ENCODE assay signal across 14 mouse cellular contexts in genomic region chr1:71579526-71579925, GRCm38 (mm10). TPM values are rescaled to one million over a fixed set of nuclear protein-coding genes. Genes with fewer than 3 reads are reported as not detected.
DNase-seq lines count a peak whose midpoint lies in the region; ATAC-seq and TF ChIP-seq lines count a peak whose summit lies in the region.
"Had no signal": no experiment of that assay in that cellular context is flagged by ENCODE, and none has a peak within 500 bp of the region (broad histone marks: within the 10 kb centered on the region; RNA-seq: fewer than 3 reads in every experiment).

No protein-coding gene starts in this region.

- peaks cover 13% of the 10 kb centered on the region; the same call in 1 of the 2 replicates for H3K36me3 ChIP-seq in liver, adult 2 months (ENCODE audit: control insufficient read depth, insufficient read depth, low read length)
- H3K36me3 ChIP-seq in midbrain, embryonic 13.5 days, result peaks cover 39% of the 10 kb centered on the region

- peak; percentile 5 for DNase-seq in gastrocnemius, adult 18-20 months (ENCODE audit: low spot score)
- no peak for DNase-seq in gastrocnemius, postnatal 4 days (ENCODE audit: low spot score in 2 of 2)
- peak; percentile 93 for DNase-seq in liver, adult 2 months (ENCODE audit: extremely low read depth, low read depth, low spot score)
- DNase-seq in liver, result no peak
- peak; percentile 31 for DNase-seq in brain, adult 2 months (ENCODE audit: low read depth, low spot score)
- DNase-seq in lung, postnatal 25 days (ENCODE audit: low spot score), result peak; percentile 61
- no peak for DNase-seq in left cerebral cortex, postnatal 36 days (ENCODE audit: low spot score in 2 of 2)
- DNase-seq: cerebellum, postnatal 14 days; gastrocnemius, postnatal 10 days; right cerebral cortex, postnatal 25 days; thymus, postnatal 25 days had no signal

- TF ChIP-seq POLR2A in liver, adult 2 months (IDR thresholded peaks at IDR 0.05; ENCODE audit: extremely low read depth, insufficient read depth, low read length), result no peak

- no peaks in the 10 kb centered on the region for H3K27me3 ChIP-seq in liver, adult 2 months (ENCODE audit: control insufficient read depth, insufficient read depth, low read length)
- H3K27me3 ChIP-seq in midbrain, embryonic 13.5 days, result no peaks in the 10 kb centered on the region

- no peak overlapping the region for H3K4me2 ChIP-seq in midbrain, embryonic 13.5 days (replicated peaks)

- TF ChIP-seq CTCF in liver, adult 2 months (IDR thresholded peaks at IDR 0.05; ENCODE audit: low read depth, low read length), result no peak

- peak overlapping the region; percentile 9 for H3K27ac ChIP-seq in liver, adult 2 months (replicated peaks; ENCODE audit: insufficient read depth, low read depth, low read length)
- H3K27ac ChIP-seq in midbrain, embryonic 13.5 days, result no peak overlapping the region
- H3K27ac ChIP-seq: forebrain, embryonic 10.5 days; hindbrain, postnatal 0 days had no signal

- H3K79me2 ChIP-seq in liver, adult 2 months (ENCODE audit: control insufficient read depth, insufficient read depth, low read length), result no peaks in the 10 kb centered on the region

- 0 out of 2 replicates have a peak, but pooled peaks cover 2% of the 10 kb centered on the region for H3K4me1 ChIP-seq in liver, adult 2 months (ENCODE audit: control insufficient read depth, insufficient read depth, low read length)
- no peaks in the 10 kb centered on the region for H3K4me1 ChIP-seq in midbrain, embryonic 13.5 days (replicated peaks)
- H3K4me1 ChIP-seq: forebrain, embryonic 10.5 days had no signal

- intact Hi-C loops in left cerebral cortex, postnatal 36 days (cut with DNase I), result no loop called here

- WGBS in liver, adult 2 months, result 24% methylated on average over 4 of the region's 4 CpGs
- 92% methylated on average over 4 of the region's 4 CpGs for WGBS in midbrain, embryonic 13.5 days

- no peak overlapping the region for H3K4me3 ChIP-seq in liver, adult 2 months (ENCODE audit: insufficient read depth, low read depth, low read length)
- H3K4me3 ChIP-seq in midbrain, embryonic 13.5 days (replicated peaks), result no peak overlapping the region
- H3K4me3 ChIP-seq: forebrain, embryonic 10.5 days had no signal

- no peak for ATAC-seq in midbrain, embryonic 13.5 days
- ATAC-seq: hindbrain, postnatal 0 days had no signal

- H3K9ac ChIP-seq in liver, adult 2 months (ENCODE audit: low read depth, low read length), result no peak overlapping the region
- H3K9ac ChIP-seq in midbrain, embryonic 13.5 days (replicated peaks), result no peak overlapping the region

- H3K9me3 ChIP-seq in midbrain, embryonic 13.5 days, result no peaks in the 10 kb centered on the region
- H3K9me3 ChIP-seq: forebrain, embryonic 10.5 days had no signal

RNA-seq across cellular contexts. Expression of gene Atic, which starts 22.6 kb away (rescaled TPM):
- 10 to 100 TPM; 22.8 to 25.4 TPM for total RNA-seq in gastrocnemius, adult 18-20 months (2021)
- 10 to 100 TPM; 33.3 to 35.5 TPM for total RNA-seq in gastrocnemius, postnatal 4 days (2021)
- total RNA-seq in liver, adult 2 months (2014; rRNA removed), result 14.7 and 17.5 TPM in 2 replicates
- polyA plus RNA-seq in liver, adult 2 months (2012; rRNA removed), result 14.0 and 14.3 TPM in 2 replicates
- 27.5 and 28.0 TPM in 2 replicates for polyA plus RNA-seq in midbrain, embryonic 13.5 days (2015; fragmentation: Nextera tagmentation; extraction: Ambion mirVana)
- 10 to 100 TPM; 28.0 to 32.3 TPM for total RNA-seq in left cerebral cortex, postnatal 36 days (2021)

Comparison
In these comparisons a context has a peak if more than half of its experiments do, and no peak if none do; other contexts are left out.
1. DNase-seq: peak in gastrocnemius, adult 18-20 months (single experiment), liver, adult 2 months (single experiment), brain, adult 2 months (single experiment) and lung, postnatal 25 days (single experiment); none in gastrocnemius, postnatal 4 days (0 of 2), liver (single experiment) and left cerebral cortex, postnatal 36 days (0 of 2).